Mouse (Mus musculus) CH12.LX (cell line): Measurements from ENCODE around the gene Zmynd8. TPM values are rescaled to one million over a fixed set of nuclear protein-coding genes. Genes with fewer than 3 reads are reported as not detected.

Source experiments
- DNase-seq: peaks from one replicate; pipeline ENCODE4 v3.0.0-alpha.2; 2013; ENCODE audit errors: extremely low read depth
- H3K27ac ChIP-seq: 2 replicates; pipeline ENCODE4 v1.5.1; 2012; ENCODE audit warnings: low read depth, mild to moderate bottlenecking, control low read depth, moderate library complexity; ENCODE audit not compliant: insufficient read depth
- H3K27me3 ChIP-seq: replicated peaks from 2 replicates; pipeline ENCODE3; 2012; ENCODE audit warnings: inconsistent platforms
- H3K36me3 ChIP-seq, 2 experiments: replicated peaks in 1 of 2; 2 replicates each; pipeline versions ENCODE3 to v1.6.1; 2012; ENCODE audit warnings: inconsistent platforms in 1 of 2, low read length in 1 of 2, mild to moderate bottlenecking in 1 of 2, mixed read lengths in 1 of 2, moderate library complexity in 1 of 2; ENCODE audit not compliant: control insufficient read depth in 1 of 2, insufficient read depth in 1 of 2
- H3K4me1 ChIP-seq, 2 experiments: 2 replicates each; pipeline ENCODE4 v1.6.1; 2012; ENCODE audit warnings: inconsistent platforms in 1 of 2, moderate library complexity in 1 of 2; ENCODE audit not compliant: insufficient read depth in 2 of 2, control insufficient read depth in 1 of 2
- H3K4me2 ChIP-seq: 2 replicates; pipeline ENCODE4 v1.6.1; 2012; ENCODE audit warnings: low read depth, mild to moderate bottlenecking, control low read depth; ENCODE audit not compliant: poor library complexity, insufficient read depth, severe bottlenecking
- H3K4me3 ChIP-seq, 3 experiments: fragments of 150-350 bp in 1 of 3; sonication (generic) in 1 of 3; replicated peaks in 1 of 3; 2 replicates each; pipeline versions ENCODE3 to v1.5.1; 2011 to 2012; ENCODE audit warnings: low read depth in 2 of 3, low read length in 2 of 3, mild to moderate bottlenecking in 2 of 3, moderate library complexity in 2 of 3, control low read depth in 1 of 3, improper control_type of control experiment in 1 of 3, inconsistent platforms in 1 of 3, mixed read lengths in 1 of 3; ENCODE audit not compliant: poor library complexity in 1 of 3
- H3K79me2 ChIP-seq: replicated peaks from 2 replicates; pipeline ENCODE4 v1.6.1; 2012; ENCODE audit warnings: mild to moderate bottlenecking, moderate library complexity; ENCODE audit not compliant: control insufficient read depth, poor library complexity, insufficient read depth, severe bottlenecking; ENCODE audit errors: extremely low read depth
- H3K9ac ChIP-seq: 2 replicates; pipeline ENCODE4 v1.6.1; 2012; ENCODE audit warnings: low read depth, mild to moderate bottlenecking, control low read depth, moderate library complexity; ENCODE audit not compliant: insufficient read depth
- H3K9me3 ChIP-seq: replicated peaks from 2 replicates; pipeline ENCODE3; 2012; ENCODE audit warnings: low read length, inconsistent platforms, mixed read lengths
- BHLHE40 ChIP-seq: IDR thresholded peaks from 2 replicates; pipeline ENCODE4 v1.6.1; 2011; ENCODE audit warnings: mild to moderate bottlenecking, low read depth, low read length, improper control_type of control experiment
- CHD1 ChIP-seq: IDR thresholded peaks from 2 replicates; pipeline ENCODE4 v1.6.1; 2012; ENCODE audit warnings: low read depth, low read length, improper control_type of control experiment, inconsistent platforms
- CTCF ChIP-seq, 2 experiments: IDR thresholded peaks in 1 of 2; conservative IDR thresholded peaks in 1 of 2; 2 replicates each; pipeline ENCODE4 v1.5.1; 2011 to 2012; ENCODE audit warnings: low read depth in 2 of 2, low read length in 2 of 2, improper control_type of control experiment in 1 of 2, inconsistent platforms in 1 of 2, mild to moderate bottlenecking in 1 of 2, moderate library complexity in 1 of 2
- E2F4 ChIP-seq: IDR thresholded peaks from 2 replicates; pipeline ENCODE4 v1.6.1; 2011; ENCODE audit warnings: low read depth, low read length, improper control_type of control experiment; ENCODE audit not compliant: insufficient replicate concordance
- ELF1 ChIP-seq: IDR thresholded peaks from 2 replicates; pipeline ENCODE4 v1.6.1; 2014; ENCODE audit warnings: low read depth, mild to moderate bottlenecking, inconsistent platforms, low read length, improper control_type of control experiment
- EP300 ChIP-seq: IDR thresholded peaks from 2 replicates; pipeline ENCODE4 v1.6.1; 2011; ENCODE audit warnings: low read length, improper control_type of control experiment
- GABPA ChIP-seq: IDR thresholded peaks from 2 replicates; pipeline ENCODE4 v1.6.1; 2012; ENCODE audit warnings: low read depth, low read length, improper control_type of control experiment, inconsistent platforms; ENCODE audit not compliant: insufficient replicate concordance
- IRF4 ChIP-seq: IDR thresholded peaks from 2 replicates; pipeline ENCODE4 v1.6.1; 2014; ENCODE audit warnings: low read depth, mild to moderate bottlenecking, inconsistent platforms, low read length, improper control_type of control experiment
- KAT2A ChIP-seq: IDR thresholded peaks from 2 replicates; pipeline ENCODE4 v1.6.1; 2012; ENCODE audit warnings: low read length, improper control_type of control experiment, inconsistent platforms; ENCODE audit not compliant: insufficient replicate concordance
- MEF2A ChIP-seq: IDR thresholded peaks from 2 replicates; pipeline ENCODE4 v1.6.1; 2014; ENCODE audit warnings: low read depth, mild to moderate bottlenecking, inconsistent platforms, low read length, improper control_type of control experiment, borderline replicate concordance
- MXI1 ChIP-seq: IDR thresholded peaks from 2 replicates; pipeline ENCODE4 v1.6.1; 2011; ENCODE audit warnings: mild to moderate bottlenecking, low read depth, low read length, improper control_type of control experiment
- POLR2AphosphoS2 ChIP-seq: IDR thresholded peaks from 2 replicates; pipeline ENCODE4 v1.6.1; 2011; ENCODE audit warnings: low read depth, low read length, improper control_type of control experiment
- SIN3A ChIP-seq: IDR thresholded peaks from 2 replicates; pipeline ENCODE4 v1.6.1; 2012; ENCODE audit warnings: low read length, improper control_type of control experiment, inconsistent platforms
- ZC3H11A ChIP-seq: IDR thresholded peaks from 2 replicates; pipeline ENCODE4 v1.6.1; 2012; ENCODE audit warnings: low read depth, mild to moderate bottlenecking, inconsistent platforms, low read length, improper control_type of control experiment
- ZKSCAN1 ChIP-seq: IDR thresholded peaks from 2 replicates; pipeline ENCODE4 v1.6.1; 2012; ENCODE audit warnings: low read depth, inconsistent platforms, low read length, improper control_type of control experiment, borderline replicate concordance
- dilution Hi-C: fragments of 300-500 bp; cut with MboI; formaldehyde crosslinking; loops from 2 replicates; pipeline ENCODE4 v1.14.3; 2020; ENCODE audit warnings: low sequenced_read_pairs; ENCODE audit not compliant: extremely low pct_unique_long_range_greater_than_20kb, extremely low pct_ligation_motif_present
- in situ Hi-C: fragments of 300-500 bp; cut with MboI; formaldehyde crosslinking; loops from 3 replicates; pipeline ENCODE4 v1.14.3; 2019; ENCODE audit warnings: low sequenced_read_pairs, low pct_ligation_motif_present, low pct_unique_long_range_greater_than_20kb, mixed read lengths
- polyA plus RNA-seq: library from polyadenylated mRNA; unstranded; fragments of >175 nt; gene quantifications from 2 replicates; pipeline ENCODE4 v1.2.1, GENCODE M21; 2012; ENCODE audit warnings: low read depth; ENCODE audit not compliant: insufficient read length
- total RNA-seq, 2 experiments: library from RNA; depleted of rRNA; stranded (reverse); fragments of 300-350 nt in 1 of 2; fragments of >200 nt in 1 of 2; gene quantifications; 2 replicates each; pipeline ENCODE4 v1.2.3; 2012 to 2014

Zmynd8 gene
- total and polyA plus RNA-seq, 3 experiments: 33.6 to 84.5 (median 35.1) TPM

DNA sequence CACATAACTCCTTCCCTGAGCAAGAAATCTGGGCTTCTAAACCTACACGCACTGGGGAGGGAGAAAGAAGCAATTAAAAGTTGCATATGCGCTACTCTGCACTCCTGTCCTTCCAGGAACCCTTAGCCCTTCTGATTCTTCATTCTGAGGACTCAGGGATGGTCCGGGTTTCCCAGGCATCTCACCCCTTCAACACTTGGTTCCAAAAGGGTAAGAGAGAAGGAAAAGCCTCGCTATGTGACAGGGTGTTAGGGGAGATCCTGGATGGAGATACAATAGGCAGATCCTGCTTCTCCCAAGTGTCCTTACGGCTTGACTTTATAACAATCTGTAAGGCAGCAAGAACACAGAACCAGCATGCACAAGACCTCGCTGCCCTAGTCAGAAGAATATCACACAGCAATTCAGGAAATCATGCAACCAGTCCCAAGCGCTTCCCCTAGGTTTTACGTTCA lies 19.9 kb downstream of the Zmynd8 start:
- Histone ChIP-seq H3K36me3 (peaks cover 34 to 76% of the 10 kb centered on the region in 2 experiments), H3K27me3 (no peaks in the 10 kb centered on the region), H3K4me3 (peak overlapping the region; percentile 9 to 29 (median 22)), H3K9ac (peak overlapping the region; percentile 80), H3K4me1 (peaks cover 11 to 76% of the 10 kb centered on the region in 2 experiments), H3K79me2 (peaks cover 99% of the 10 kb centered on the region), H3K4me2 (peak overlapping the region; percentile 80), H3K9me3 (no peaks in the 10 kb centered on the region), H3K27ac (peak overlapping the region; percentile 50; the same call in 1 of the 2 replicates)
- dilution Hi-C loops: no loop called here
- no peak for DNase-seq
- TF ChIP-seq MXI1 (peak; percentile 40; the same call in 1 of the 2 replicates), E2F4 (no peak)
- in situ Hi-C loops: no loop called here

- Histone ChIP-seq H3K4me2 (peak overlapping the region; percentile 80), H3K36me3 (peaks cover 42 to 84% of the 10 kb centered on the region in 2 experiments), H3K4me3 (peak overlapping the region in 1 of 3 experiments; percentile 13), H3K79me2 (peaks cover 99% of the 10 kb centered on the region), H3K4me1 (peaks cover 13 to 85% of the 10 kb centered on the region in 2 experiments), H3K27me3 (no peaks in the 10 kb centered on the region), H3K27ac (peak overlapping the region; percentile 52), H3K9me3 (no peaks in the 10 kb centered on the region), H3K9ac (peak overlapping the region; percentile 80)
- in situ Hi-C loops: no loop called here
- dilution Hi-C loops: no loop called here
- no peak for TF ChIP-seq KAT2A
- 0 out of 2 replicates have a peak, but pooled peaks have one; percentile 16 for TF ChIP-seq CHD1
- 0 out of 2 replicates have a peak, but pooled peaks have one; percentile 36 for TF ChIP-seq EP300
- TF ChIP-seq SIN3A: 0 out of 2 replicates have a peak, but pooled peaks have one; percentile 12
- DNase-seq: no peak
These were observed 20.7 kb downstream of the Zmynd8 start for GRCm38 (mm10) chr2:165878021-165878585.

DNA sequence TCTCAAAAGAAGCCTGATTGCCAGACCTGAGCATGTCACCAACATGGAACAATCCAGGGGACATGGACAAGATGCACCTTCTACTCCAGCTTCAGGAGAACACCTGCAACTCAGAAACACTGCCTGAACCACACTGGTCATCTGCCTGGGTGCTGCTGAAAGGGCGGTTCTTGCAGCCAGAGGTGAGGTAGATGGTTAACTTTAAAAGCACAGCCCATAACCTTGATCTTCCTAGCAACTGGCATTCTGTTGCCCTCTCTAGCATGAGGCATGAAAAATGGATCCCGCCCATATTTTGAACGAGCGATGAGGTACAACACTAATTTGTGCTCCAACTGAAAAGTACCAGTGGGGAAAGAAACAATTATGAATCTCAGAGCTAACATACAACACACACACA lies 21.6 kb downstream of the Zmynd8 start:
- Histone ChIP-seq H3K9me3 (no peaks in the 10 kb centered on the region), H3K27me3 (no peaks in the 10 kb centered on the region), H3K4me1 (peaks cover 13 to 86% of the 10 kb centered on the region in 2 experiments), H3K27ac (peak overlapping the region; percentile 18; the same call in 1 of the 2 replicates), H3K9ac (no peak overlapping the region), H3K79me2 (peaks cover 97% of the 10 kb centered on the region), H3K36me3 (peaks cover 45 to 85% of the 10 kb centered on the region in 2 experiments), H3K4me2 (peak overlapping the region; percentile 69; the same call in 1 of the 2 replicates), H3K4me3 (no peak overlapping the region)
- TF ChIP-seq CTCF (conservative IDR thresholded peaks at IDR 0.05 in 1 of 2, IDR thresholded peaks at IDR 0.05 in 1 of 2; ENCODE audit: low read depth in 2 of 2, low read length in 2 of 2): no peak
- no peak for TF ChIP-seq EP300
- no peak for TF ChIP-seq BHLHE40
- no peak for TF ChIP-seq POLR2AphosphoS2
- no peak for TF ChIP-seq ELF1
- TF ChIP-seq GABPA: no peak
- no peak for TF ChIP-seq ZKSCAN1
- TF ChIP-seq MEF2A: no peak
- TF ChIP-seq ZC3H11A: no peak
- TF ChIP-seq IRF4: no peak
- in situ Hi-C loops: no loop called here
- no peak for DNase-seq
- dilution Hi-C loops: no loop called here
